Mouse (Mus musculus) retina, postnatal 7 days (tissue): ENCODE data around the gene Fry.
A peak's percentile ranks its signal among the peaks of the same experiment; 100 is the strongest.

Experiments used
- DNase-seq: peaks from one replicate; pipeline ENCODE4 v3.0.0-alpha.2; 2012; ENCODE audit warnings: low read depth, low spot score

Fry gene

DNA sequence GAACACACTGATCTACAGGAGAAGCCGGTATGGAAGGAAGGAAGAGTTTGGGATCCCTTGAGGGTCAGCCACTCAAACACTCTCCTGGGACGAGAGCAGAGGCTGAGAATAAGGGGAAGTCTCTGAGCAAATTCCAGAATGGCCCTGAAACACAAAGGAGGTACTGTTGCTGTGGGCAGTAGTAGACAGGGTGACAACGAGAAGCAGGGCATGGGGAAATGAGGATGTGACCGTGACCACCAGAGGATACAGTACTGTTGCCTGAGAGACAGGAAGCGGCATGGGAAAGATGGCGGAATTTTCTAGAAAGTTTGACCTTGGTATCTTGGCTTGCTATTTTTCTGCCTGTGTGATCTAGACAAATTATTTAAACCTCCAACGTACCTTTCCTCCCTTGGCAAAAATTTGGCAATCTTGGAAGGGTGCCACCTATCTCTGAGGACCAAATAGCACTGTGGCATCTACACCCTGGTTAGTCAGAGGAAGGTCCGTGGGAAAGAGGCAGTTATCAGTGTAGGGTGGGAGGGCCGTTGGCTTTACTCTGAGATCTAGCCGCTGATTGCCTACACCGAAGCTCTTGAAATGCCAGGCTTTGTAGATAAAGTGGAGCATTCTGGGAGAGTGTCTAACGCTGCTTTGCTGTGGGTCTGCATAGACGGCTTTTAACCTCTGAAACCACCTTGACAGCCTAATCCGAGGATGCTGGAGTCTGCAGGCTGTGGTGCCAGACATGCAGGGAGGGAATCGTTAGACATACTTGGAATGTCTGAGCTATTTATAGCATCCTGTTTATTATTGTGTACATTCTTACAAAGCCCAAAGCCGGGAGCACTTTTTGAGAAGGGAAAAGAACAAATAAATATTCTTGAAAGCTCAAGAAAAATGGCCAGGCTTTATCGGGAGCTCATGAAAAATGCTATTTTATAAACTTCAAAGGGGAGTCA is 266.1 kb downstream of the Fry start:
- DNase-seq: no peak

DNA sequence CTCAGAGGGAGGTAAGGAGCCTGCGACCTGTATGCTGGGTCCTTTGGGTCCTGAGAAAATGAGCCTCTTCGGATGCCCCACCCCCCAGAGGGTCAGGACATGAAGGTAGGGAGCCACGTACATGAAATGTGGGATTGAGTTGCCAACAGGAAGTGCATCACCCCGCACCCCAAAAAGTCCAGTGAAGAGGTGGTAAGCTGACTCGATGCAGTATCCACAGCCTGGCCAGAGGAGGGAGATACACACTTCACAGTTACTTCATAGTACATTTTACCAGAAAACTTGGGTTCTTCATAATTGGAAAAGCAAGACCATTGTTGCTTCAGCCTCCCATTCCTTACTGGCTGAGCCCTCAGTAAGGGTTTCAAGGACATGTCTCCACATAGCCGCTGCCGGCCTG is 266.8 kb downstream of the Fry start:
- no peak for DNase-seq

DNA sequence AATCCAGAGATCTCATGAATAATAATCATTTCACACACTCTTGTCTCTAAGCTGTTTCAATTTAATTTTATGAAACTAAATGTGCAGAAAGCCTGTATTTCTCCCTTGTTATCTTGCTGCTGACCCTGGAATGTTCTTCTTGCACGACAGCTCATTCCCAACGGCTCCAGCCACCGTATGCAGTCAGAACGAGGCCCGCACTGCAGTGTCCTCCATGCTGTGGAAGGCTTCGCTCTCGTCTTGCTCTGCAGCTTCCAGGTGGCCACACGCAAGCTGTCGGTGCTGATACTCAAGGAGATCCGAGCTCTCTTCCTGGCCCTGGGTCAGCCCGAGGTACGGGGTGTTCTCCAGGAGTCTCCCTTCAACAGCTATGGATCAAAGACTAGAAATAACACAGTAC is 270.2 kb downstream of the Fry start:
- DNase-seq: no peak

DNA sequence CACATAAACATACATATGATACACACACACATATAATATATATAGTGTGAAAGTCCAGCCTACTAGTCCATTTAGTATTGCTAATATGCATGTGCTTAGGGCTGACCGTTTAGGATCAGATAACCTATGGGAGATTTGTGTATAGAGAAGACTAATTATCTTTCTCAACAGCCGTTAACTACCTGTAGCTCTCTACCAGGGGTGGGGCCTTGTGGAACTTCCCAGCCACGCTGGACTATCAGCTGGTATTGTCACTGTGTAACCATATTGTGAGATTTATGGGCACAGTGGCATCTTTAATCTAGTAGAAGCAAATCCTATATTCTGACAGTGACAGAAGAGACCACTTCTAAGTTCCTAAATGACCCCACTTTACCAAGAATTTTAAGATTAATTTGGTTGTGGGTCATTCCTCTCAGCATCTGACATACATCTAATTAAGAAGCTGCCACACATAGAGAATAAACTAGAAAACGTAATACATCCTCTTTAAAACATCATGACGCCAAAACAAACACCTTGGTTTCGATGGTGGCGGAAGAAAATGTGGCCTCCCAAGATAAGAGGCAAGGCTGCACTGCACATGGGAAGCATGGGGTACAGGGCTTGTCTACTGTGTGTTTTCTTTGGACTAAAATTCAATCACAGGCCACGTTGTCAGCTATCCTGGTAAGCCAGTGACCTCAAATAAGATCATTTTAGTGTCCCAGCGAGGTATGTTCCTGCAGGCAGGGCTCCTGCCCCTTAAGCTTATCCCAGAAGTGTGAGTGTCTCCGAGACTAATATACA is 271.3 kb downstream of the Fry start:
- DNase-seq: no peak

DNA sequence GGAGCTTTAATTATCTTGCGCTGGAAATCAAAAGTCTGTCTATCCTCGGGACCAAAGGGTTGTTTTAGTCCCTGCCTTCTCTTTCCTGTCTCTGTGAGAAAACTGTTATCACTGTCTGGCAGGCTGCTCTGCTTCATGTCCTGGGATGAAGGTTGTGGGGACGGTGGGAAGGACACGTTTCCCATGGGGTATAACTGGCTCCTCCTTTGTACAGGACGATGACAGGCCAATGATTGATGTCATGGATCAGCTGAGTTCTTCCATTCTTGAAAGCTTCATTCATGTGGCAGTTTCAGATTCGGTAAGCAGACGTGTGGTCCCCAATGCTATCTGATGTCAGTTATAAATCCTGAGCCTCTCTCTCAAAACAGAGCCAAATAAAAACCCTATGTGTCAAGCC is 272.0 kb downstream of the Fry start:
- no peak for DNase-seq

DNA sequence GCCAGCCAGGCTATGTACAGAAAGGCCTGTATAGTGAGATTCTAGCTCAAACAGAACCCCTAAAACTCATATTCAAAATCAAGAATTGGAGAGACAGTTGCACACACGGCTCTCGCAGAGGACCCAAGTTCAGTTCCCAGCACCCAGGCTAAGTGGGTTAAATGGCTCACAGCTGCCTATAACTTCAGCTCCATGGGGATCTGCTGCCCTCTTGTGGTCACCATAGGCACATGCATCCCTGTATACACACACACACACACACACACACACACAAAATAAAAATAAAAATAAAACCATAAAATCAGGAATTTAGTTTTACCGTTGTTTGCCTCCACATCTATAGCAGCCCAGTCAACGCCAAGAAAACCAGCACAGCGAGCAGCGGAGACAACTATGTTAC is 276.2 kb downstream of the Fry start:
- no peak for DNase-seq

DNA sequence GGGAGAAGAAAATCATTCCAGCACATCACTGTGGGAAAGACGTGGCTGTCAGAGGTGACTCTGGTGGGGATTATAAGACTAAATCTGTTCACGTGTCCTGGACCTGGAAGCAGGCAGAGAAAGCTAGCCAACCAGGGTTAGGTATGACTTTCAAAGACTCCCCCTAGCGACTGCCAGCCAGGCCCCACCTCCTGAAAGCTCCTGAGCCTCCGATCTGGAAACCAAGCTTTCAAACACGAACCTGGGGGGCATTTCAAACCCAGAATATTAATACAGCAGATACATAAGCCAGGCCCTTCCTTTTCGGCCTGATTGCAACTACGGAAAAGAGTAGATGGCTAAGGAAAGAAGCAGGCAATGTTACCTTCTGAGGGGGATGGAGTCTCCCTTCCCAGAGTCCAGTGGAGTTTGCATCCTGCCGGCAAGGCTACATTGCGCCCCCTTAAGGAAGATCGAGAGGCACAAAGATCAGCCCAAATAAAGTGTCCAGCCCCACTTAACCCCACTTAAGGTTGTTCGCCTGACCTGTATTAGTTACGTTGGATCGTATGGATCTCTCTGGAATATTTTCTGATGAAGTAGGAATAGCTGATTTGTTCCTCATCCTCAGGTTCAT is 284.5 kb downstream of the Fry start:
- peak; percentile 5 for DNase-seq

DNA sequence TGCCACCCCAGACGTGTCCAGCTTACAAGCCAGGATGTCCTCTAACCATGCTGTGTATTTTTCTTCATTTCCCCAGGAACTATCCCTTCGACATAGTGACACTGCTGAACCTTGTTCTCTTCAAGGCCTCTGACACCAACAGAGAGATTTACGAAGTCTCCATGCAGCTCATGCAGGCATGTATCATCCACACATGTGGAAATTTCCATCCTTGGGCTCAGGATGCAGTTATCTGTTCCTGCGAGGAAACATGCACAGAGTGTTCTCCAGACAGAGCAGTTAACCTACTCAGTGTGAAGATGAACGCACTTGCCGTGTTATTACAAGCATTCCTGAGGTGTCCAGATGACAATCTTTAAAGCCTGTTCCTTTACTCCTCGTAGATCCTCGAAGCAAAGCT is 286.4 kb downstream of the Fry start:
- DNase-seq: no peak

DNA sequence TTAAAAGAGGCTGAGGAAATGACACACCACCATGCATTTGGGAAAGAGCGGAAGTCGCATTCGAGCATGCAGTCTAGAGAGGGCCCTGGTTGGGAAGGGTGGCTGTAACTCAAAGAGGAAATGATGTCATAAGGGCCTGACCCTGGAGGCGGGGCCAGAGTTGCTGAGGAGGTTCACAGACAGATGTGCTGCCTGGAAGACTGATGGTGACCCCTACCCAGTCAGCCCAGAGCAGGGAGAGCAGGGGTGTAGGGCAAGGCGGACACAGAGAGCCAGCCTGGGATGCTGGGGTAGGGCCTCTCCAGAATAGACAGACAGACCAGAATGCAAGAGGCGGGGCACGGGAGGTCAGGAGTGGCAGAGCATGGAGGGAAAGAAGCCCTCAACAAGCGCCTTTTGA is 290.5 kb downstream of the Fry start:
- DNase-seq: no peak

DNA sequence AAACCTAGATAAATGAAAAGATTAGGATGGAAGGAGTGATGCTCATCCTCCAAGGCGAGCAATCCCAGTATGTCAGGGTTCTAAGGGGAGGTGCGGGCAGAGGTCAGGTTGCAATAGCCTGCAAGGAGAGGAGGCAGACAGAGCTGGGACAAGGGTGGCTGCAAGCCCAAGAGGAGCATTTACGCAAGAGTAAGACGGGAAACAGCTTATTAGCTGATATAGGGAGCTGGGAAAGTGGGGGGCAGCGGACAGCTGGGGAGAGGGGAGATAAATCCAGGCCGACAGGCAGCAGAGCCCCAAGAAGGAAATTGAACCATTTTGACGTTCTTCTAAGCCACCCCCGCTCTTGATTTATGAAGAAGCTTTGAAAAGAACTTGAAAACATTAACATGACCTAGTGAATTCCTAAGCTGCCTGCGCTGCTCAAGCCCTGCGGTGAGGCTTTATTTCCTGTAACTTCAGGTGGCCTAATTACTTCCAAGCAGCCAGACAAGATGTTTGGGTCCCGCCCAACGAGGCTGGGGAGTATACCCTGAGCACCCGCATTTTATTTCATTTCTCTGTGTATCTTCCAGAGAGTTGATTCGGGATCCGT is 291.1 kb downstream of the Fry start:
- no peak for DNase-seq

DNA sequence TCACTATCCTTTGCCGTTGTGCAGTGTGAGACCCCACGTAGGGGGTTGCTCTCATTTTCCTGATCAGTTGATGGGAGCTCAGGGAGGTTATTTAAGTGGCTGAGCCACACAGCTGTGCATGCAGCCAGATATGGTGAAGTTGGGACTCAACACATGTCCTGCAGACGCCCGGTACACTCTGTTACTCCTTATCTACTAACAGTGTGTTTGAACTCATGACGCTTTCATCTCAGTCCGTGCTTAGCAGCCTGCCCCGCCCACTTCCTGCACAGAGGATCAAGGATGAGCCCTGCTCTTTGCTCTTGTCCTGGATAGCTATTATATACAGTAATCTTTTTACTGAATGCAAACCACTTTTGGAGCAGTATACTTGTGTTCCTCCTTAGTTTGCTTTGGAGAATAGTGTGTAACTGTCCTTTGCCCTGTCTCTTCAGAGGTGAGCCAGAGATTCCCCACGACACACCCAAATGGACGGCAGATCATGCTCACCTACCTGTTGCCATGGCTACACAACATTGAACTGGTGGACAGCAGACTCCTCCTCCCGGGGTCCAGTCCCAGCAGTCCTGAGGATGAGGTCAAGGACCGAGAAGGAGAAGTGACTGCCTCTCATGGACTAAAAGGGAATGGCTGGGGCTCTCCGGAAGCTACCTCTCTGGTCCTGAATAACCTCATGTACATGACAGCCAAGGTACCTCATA is 294.5 kb downstream of the Fry start:
- DNase-seq: no peak

DNA sequence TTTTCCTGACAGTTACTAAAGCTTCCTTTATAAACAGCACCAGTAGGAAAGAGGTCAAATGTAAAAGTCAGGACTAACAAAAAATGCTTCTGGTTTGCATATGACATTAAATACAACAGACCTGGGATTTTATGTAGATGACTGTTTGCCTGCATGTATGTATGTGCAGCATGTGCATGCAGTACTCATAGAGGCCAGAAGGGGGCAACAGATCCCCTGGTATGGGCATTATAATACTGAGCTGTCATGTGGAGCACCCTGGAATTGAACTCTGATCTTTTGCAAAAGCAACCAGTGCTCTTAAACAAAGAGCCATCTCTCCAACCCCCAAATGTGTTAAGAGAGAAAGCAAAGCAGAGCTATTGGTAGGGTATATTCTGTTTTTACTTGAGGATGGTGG is 296.4 kb downstream of the Fry start:
- DNase-seq: no peak

DNA sequence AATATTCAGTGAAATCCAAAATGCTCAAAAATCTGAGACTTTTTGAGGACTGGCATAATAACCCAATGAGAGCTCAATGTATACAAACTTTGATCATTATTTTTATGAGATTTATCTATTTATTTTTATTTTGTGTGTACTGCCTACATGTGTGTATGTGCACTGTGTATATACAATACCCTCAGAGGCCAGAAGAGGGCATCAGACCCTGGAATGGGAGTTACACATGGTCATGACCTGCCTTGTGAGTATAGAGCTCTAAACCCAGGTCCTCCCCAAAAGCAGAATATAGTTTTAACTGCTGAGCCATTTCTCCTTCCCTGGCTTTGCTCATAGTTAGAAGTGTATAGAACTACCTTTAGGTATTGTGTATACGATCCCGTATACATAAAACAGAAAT is 298.8 kb downstream of the Fry start:
- no peak for DNase-seq

DNA sequence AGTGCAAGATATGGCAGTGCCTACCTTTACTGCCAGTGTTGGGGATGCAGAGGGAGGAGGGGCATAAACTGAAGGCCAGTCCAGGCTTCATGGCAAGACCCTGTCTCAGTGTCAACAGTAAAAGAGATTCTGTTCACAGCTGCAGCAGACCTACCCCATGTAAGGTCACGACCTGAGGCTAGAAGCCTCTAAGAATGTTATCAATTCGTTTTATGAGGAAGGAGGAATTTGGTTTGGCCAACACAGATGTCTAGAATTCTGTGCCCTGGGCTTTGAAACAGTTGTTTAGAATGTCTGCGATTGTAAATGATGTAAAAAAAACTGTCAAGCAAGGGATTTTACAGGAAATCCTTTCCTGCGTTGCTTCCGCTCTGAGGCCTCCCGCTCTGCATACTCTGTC is 299.6 kb downstream of the Fry start:
- no peak for DNase-seq

DNA sequence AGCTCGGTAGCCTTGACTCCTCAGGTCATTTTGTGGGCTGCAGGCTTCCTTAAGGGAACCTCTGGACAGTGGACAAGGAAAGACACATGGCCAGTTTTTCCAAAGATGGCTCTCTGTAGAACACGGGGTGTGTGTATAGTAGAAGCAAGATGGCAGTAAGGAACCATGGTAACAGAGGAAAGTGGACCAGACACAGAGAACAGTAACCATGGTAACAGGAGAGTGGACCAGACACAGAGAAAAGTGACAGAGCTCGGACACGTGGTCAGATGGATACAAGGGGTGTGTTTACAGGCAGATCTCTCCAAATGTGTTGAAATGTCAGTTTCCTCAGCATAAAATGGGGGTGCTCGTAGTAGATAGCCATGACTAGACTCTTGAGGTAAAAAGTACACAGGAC is 306.6 kb downstream of the Fry start:
- DNase-seq: no peak

DNA sequence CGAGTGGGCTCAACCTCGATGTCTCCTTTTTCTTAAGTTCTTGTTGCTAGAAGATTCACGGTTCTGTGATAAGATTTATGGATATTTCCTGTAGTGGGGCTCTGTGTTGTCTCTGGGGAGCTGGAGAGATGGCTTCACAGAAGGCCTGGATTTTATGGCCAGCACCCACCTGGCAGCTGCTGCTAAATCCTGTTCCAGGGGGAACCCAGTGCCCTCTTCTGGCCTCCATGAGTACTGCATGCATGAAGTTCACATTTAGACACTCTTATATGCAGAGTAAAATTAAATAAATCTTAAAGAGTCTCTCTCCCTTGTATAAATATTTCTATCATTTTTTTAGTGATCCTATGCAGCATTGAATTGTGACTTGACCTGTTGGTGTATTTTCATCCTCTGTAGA is 308.1 kb downstream of the Fry start:
- no peak for DNase-seq

DNA sequence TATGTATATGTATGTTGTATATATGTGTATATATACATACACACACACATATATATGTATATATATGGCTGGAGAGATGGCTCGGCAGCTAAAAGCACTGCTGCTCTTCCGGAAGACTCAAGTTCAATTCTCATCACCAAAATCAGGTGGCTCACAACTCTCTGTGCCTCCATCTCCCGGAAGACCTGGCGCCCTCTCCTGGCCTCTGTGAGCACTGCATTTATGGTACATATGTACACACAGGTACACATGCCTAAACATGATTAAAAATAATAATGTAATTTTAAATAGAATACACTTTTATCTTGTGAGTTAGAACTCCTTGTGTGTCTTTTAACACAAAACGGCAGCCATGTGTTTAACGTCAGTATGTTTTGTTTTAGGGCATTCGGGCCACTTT is 312.8 kb downstream of the Fry start:
- DNase-seq: no peak

DNA sequence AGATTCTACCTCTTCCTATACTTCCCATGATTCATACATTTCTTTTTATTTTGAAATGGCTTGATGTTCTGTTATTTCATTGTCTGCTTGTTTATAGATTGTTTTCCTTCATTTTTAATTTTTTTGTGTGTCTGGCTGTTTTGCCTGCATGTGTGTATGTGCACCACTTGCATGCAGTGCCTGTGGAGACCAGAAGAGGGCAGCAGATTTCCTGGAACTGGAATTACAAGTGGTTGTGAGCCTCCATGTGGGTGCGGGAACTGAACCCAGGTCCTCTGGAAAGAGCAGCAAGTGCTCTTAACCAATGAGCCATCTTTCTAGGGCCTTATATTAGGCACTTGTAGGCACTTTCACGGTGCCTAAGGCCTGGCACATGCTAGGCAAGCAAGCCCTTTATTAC is 314.5 kb downstream of the Fry start:
- DNase-seq: no peak

DNA sequence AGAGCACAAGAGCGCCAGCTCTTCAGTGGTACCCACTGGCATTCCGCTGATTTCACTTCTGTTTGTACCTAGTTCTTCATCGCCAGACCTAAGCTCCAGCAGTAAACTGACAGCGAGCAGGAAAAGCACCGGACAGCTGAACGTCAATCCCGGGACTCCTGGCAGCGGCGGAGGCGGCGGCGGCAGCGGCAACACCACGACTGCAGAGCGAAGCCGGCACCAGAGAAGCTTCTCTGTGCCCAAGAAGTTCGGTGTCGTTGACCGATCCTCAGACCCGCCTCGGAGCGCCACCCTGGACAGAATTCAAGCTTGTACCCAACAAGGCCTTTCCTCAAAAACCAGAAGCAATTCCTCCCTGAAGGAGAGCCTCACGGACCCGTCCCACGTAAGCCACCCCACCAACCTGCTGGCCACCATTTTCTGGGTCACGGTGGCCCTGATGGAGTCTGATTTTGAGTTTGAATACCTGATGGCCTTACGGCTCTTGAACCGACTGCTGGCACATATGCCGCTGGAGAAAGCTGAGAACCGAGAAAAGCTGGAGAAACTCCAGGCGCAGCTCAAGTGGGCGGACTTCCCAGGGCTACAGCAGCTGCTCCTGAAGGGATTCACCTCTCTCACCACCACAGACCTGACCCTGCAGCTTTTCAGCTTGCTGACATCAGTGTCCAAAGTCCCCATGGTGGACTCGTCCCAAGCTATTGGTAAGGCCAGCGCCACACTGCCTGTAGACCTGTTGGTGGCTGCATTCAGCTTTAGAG is 318.4 kb downstream of the Fry start:
- DNase-seq: no peak

DNA sequence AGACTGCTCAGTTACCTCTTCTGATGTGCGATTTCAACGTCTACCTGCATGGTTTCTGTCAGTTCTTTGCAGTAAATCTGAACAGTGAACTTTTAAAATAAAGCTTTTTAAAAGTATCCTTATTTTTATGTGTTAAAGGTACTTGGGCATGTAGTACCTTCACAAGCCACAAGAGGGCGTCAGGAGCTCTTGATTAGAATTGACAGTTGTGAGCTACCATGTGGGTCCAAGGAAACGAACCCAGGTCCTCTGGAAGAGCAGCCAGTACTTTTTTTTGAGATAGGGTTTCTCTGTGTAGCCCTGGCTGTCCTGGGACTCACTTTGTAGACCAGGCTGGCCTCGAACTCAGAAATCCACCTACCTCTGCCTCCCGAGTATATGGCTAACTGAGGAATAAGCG is 323.2 kb downstream of the Fry start:
- peak; percentile 24 for DNase-seq
